Mouse (Mus musculus): ENCODE results near the gene Txndc11.
"Not testable (repeated sequence)": the region's sequence is repeated elsewhere in the genome, so short reads cannot be mapped to it uniquely, and the experiment has no call there.

Gene Txndc11

DNA sequence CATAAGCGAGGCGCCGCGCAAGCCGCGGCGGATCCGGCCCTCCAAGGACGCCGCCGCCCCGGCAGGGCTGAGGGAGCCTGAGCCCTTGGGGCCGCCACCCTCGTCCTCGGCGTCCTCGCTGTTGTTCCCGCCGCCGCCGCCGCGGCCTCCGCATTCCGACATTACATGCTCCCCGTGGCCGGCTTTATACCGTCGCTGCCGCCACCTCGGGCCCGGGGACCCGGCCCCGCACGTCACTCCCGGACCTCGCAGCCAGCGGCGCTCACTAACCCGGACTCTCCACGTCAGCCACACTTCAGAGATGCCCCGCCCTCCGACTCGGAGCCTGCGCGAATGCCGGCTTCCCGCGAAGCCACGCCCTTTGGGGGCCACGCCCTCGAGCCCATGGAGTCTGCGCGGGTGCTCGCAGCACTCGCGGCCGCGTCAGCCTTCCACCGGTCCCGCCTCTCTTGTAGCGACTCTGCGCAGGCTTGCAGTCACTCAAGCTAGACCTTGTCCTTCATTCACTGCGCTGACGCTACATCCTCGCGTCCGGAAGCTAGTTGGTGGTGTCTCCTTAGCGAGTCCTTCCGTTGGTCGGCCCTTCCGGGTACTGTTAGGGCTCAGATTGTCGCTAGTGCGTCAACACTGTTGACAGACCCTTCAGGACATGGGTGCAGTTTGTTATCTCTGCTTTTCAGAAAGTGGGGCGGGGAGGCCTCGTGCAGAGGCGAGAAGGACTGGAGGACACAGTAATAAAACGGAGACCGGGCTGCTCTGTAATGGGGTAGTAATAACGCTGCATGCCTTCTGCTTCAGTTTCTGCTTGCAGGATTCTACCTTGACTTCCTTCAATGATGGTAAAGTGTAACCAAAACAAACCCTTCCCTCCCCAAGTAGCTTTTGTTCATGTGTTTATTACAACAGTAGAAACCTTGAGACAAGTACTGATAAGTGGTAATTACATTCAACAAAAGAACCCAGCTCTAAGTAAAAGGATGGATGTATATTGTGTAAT, at the start of gene Txndc11:
Txndc11 (minus strand) TSS at position 303 of the 997 bp plus-strand sequence.
- peak; percentile 59 for DNase-seq (ENCODE audit: extremely low read depth, low read depth, low spot score)

DNA sequence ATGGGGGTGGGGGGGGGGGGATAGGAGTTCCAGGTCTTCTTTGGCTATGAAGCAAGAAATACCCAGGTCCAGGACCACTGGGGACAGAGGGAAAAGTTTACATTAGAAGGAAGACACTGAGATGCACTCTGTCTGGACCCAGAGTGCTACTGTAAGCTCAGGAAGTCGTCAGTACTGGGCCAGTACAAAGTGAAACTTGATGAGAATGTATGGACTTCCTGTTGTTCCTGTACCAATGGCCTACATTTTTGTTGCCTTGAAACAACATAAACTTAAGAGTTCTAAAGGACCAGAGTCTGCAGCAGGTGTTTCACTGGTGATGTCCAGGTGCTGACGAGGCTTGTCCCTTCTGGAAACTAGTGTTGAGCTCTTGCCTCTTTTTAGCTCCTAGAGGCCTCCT, 43.0 kb upstream of the Txndc11 start:
- no peak for DNase-seq (ENCODE audit: extremely low read depth, low read depth, low spot score)

- DNase-seq (ENCODE audit: extremely low read depth, low read depth, low spot score), result no peak
Observed at GRCm38 (mm10) chr16:11176884-11177244, 42.4 kb upstream of the Txndc11 start.

DNA sequence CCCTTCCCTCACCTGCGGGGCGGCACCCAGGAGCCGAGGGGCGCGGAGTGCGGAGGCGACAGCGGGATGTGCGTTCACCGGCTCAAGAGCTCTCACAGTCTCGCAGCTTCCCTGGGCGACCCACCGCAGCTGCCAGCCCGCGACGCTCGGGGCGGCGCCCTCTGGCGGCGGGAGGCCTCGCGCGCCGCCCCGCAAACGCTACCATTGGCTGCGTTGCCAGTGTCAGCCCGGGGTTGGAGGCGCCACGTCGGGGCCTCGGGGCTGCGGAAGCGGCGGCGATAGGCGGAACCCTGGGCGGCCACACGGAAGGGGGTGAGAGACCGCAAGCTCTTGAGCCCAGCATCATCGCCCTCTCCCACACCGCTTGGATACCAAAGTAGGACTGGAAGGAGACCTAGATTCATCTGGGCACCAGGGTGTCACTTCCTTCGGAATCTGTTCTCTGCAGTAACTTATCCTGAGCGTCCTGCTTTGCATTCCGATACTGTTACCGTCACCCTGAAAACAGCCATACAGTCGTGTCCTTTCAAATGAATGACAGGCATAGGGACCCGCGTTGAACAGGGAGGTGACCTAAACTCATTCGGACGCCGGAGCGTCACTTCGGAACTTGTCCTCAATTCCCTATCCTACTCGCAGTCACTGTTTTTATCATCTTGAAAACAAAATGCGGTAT, 41.9 kb upstream of the Txndc11 start, which contains the start of gene Zc3h7a:
Zc3h7a (minus strand) TSS at position 186 of the 676 bp plus-strand sequence.
- DNase-seq (ENCODE audit: extremely low read depth, low read depth, low spot score), result no peak

- DNase-seq (ENCODE audit: extremely low read depth, low read depth, low spot score), result no peak
Observed at GRCm38 (mm10) chr16:11175489-11176207, 41.2 kb upstream of the Txndc11 start.

DNA sequence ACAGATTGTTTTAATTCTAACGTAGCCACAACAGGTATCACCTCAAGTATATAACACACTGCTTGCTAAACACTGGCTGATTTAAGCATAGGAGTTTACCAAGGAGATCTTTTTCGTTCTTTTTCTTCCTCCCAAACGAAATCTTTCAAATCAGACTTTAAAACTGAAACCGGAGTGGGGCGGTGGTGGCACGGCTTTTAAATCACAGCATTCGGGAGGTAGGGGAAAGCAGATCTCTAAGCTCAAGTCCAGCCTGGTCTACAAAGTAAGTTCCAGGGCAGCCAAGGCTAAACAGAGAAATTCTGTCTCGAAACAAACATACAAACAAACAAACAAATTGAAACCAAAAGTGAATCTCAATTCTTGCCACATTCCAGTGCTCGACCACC, 40.6 kb upstream of the Txndc11 start:
- no peak for DNase-seq (ENCODE audit: extremely low read depth, low read depth, low spot score)

DNA sequence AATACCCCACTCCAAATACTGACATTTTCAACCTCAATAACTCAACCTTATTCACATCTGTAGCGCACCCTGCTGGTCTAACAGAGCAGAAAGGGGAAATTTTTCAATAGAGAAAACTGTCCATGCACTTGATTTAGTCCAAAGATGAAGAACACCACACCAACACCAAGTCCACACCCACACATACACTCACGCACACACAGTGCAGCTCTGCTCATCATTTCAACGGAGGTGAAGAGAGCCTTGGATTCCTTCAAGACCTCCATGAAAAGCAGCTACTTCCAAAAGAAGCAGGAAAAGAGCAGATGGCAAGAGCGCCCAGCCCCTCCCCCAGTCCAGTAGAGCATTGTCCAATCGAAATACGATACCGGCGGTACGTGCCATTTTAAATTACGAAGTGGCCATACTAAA, 40.2 kb upstream of the Txndc11 start:
- DNase-seq (ENCODE audit: extremely low read depth, low read depth, low spot score), result no peak

- no peak for DNase-seq (ENCODE audit: extremely low read depth, low read depth, low spot score)
Observed at GRCm38 (mm10) chr16:11171679-11172078, 37.2 kb upstream of the Txndc11 start.

DNA sequence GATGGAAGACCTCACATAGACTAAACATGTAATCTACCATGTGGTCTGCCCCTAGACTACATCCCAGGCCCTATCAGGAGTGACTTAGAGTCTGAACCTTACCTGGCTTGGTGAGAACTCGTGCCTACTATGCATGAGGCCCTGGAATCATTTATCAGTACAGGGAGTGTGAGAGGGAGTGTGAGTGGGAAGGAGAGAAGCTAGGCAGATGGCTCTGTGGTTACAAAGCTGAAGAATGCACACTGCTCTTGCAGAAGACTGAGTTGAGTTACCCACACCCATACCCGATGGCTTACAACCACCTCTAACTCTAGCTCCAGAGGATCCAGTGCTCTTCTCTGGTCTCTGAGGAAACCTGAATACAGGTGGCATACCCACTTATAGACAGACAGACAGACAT, 32.0 kb upstream of the Txndc11 start:
- DNase-seq (ENCODE audit: extremely low read depth, low read depth, low spot score), result no peak

DNA sequence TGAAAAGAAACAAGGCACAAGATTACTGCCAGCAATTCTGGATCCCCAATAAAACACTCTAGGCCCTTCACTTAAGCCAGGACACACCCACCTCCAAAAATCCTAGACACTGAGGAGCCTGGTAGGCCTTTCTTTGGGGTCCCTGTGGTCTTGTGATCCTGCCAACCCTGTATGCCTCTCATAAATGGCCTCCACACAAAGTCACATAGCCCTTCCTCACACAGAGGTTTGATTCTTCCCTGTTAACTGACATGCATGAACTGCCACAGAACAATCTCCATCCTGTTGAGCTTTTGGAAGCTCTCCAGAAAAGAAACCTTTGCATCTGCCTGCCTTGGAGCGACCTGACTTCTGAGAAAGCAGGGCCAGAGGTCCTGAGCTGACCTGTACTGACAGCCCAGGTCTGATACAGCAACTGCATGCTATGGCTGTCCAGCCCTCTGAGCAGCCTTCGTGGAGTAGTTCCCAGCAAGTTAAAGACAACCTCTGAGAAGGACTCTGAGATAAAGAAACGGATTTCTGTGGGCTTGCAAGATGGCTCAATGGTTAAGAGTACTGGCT, 30.3 kb upstream of the Txndc11 start:
- no peak for DNase-seq (ENCODE audit: extremely low read depth, low read depth, low spot score)

DNA sequence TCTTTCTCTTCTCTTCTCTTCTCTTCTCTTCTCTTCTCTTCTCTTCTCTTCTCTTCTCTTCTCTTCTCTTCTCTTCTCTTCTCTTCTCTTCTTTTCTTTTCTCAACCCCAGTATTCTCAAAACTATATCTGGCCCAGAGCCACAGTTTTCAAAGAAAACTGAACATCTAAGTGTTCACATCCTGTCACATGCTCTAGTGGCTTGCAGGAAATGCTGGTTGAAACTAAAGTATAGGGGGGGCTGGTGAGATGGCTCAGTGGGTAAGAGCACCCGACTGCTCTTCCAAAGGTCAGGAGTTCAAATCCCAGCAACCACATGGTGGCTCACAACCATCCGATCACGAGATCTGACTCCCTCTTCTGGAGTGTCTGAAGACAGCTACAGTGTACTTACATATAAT, 23.3 kb upstream of the Txndc11 start:
- not testable (repeated sequence) for DNase-seq (ENCODE audit: extremely low read depth, low read depth, low spot score)

DNA sequence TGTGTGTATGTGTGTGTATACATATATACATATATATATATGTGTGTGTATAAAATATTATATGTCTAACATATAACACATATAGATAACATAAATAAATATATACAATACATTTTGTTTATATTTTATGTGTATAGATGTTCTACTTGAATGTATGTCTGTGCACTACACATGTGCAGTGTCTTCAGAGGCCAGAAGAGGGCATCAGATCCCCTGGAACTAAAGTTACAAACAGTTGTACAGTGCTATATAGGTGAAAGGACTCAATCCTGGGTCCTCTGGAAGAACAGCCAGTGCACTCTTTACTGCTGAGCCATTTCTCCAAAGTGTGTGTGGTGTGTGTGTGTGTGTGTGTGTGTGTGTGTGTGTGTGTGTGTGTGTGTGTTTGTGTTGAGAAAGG, 20.1 kb upstream of the Txndc11 start:
- DNase-seq (ENCODE audit: extremely low read depth, low read depth, low spot score), result no peak

DNA sequence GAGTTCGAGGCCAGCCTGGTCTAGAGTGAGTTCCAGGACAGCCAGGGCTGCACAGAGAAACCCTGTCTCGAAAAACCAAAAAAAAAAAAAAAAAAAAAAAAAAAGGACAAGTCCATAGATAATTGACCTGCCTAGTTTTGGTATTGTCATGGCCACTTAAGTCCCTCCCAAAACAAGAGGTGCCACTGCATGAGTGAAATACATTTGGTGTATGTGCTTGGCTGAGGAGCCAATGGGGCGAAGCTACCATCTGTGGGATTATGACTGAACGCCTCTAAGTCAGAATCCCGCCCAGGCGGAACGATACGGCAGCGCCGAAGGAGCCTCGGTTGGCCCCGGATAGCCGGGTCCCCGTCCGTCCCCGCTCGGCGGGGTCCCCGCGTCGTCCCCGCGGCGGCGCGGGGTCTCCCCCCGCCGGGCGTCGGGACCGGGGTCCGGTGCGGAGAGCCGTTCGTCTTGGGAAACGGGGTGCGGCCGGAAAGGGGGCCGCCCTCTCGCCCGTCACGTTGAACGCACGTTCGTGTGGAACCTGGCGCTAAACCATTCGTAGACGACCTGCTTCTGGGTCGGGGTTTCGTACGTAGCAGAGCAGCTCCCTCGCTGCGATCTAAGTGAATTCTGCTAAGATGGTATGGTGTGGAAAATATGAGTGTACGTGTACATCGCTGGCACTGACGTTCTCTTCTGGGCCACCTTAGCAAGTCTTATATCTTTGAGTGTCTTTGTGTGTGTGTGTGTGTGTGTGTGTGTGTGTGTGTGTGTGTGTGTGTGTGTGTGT, 9.4 kb upstream of the Txndc11 start:
- not testable (repeated sequence) for DNase-seq (ENCODE audit: extremely low read depth, low read depth, low spot score)

GRCm38 (mm10) chr16:11133476-11134347, 738 bp downstream of the Txndc11 start:
- DNase-seq (ENCODE audit: extremely low read depth, low read depth, low spot score), result no peak

DNA sequence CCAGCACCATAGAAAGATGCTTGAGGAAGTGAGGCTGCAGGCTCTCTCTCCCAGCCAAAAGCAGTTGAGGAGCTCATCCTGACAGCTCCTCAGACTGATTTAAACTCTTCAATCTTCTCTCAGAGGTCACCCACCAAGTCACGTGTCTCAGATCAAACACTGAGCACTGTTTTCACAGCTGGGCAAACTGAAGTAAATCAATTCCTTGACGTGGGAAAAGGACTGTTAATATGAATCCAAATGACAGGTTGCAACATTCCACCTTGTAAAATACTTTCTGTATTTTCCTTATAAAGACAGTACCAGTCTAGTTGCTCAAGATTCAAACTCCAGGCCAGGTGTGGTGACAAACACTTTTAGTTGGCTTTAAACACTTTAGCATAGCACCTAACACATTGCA, 1.6 kb downstream of the Txndc11 start:
- peak; percentile 52 for DNase-seq (ENCODE audit: extremely low read depth, low read depth, low spot score)

DNA sequence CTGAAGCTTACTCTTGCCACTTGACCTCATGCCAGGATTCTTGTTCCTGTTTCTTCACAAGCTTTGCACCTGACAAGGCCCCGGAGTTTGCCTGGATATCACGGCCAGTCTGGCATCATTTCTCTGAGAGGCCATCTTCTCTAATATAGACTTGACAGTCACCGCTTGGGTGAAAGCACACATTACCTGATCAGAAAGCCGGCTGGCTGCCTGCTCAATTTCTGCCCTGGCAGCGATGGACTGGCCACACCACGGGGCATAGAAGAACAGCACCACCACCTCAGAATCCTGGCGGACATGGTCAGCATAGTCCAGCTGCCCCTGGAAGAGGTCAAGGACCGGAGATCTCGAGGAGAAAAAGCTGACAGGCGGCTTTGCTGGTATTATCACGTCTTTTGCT, 6.1 kb downstream of the Txndc11 start:
- DNase-seq (ENCODE audit: extremely low read depth, low read depth, low spot score), result no peak

GRCm38 (mm10) chr16:11125371-11125770, 9.1 kb downstream of the Txndc11 start:
- DNase-seq (ENCODE audit: extremely low read depth, low read depth, low spot score), result no peak

DNA sequence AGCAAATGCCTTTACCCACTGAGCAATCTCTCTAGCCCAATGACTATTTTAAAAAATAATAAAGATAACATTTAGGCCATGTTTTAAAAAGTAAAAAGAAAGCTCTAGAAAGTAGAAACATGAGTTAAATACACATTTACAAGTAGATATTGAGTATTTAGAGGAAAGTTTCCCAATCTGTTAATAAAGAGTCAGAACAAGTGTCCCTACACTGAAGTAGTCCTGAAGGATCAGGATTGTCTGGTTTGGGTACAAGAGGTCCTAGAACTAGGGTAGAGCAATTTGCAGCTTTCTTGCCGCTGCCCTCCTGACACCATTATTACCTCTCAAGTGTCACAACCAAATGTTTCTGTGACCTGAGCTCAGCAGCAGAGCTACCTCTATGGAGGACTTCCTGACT, 10.3 kb downstream of the Txndc11 start:
- no peak for DNase-seq (ENCODE audit: extremely low read depth, low read depth, low spot score)

DNA sequence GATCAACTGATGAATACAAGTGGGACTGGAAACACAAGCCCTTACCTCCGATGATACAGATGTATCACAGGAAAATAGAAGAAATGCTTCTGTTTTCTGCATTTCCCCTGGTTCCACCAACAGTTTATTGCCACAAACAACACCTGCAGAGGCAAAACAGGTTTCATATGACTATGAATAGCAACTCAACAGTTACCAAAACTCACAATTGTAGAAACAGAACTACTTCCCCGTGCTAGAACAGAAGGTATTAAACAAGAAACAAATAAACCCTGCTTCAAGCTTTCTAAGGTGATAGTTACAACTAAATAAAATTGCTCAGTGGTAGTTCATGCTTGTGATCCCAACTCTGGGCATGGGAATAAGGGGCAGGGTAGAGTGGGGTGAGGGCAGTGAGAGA, 11.8 kb downstream of the Txndc11 start:
- DNase-seq (ENCODE audit: extremely low read depth, low read depth, low spot score), result no peak
